Comparison of ENCODE assay signal across 24 mouse cellular contexts in the genomic region with DNA sequence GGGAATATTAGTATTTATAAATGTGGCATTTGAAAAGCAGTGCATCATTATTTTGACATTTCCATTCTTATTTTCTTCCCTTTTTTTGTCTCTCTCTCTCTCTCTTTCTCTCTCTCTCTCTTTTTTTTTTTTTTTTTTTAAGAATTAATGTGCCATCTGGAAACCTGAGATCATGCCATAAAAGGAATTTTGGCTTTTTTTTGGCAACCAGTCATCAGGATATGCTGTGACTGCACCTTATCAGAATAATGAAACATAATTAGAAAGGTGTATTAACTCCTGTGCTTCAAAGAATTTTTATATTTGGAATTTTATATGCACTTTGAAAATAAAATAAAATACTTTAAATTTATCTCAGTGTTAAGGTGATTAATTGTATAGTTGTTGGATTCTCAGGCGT. TPM values are rescaled to one million over a fixed set of nuclear protein-coding genes. Genes with fewer than 3 reads are reported as not detected.
DNase-seq lines count a peak whose midpoint lies in the region; ATAC-seq and TF ChIP-seq lines count a peak whose summit lies in the region.
"Had no signal": no experiment of that assay in that cellular context is flagged by ENCODE, and none has a peak within 500 bp of the region (broad histone marks: within the 10 kb centered on the region; RNA-seq: fewer than 3 reads in every experiment).

No protein-coding gene starts in this region.

- no peak overlapping the region for H3K4me2 ChIP-seq in hindbrain, postnatal 0 days (ENCODE audit: low read depth, low read length)
- H3K4me2 ChIP-seq: embryonic facial prominence, embryonic 12.5 days; forebrain, embryonic 13.5 days had no signal

- no peaks in the 10 kb centered on the region for H3K27me3 ChIP-seq in hindbrain, postnatal 0 days (ENCODE audit: insufficient read depth, low read length)
- no peaks in the 10 kb centered on the region for H3K27me3 ChIP-seq in hindbrain, embryonic 10.5 days (ENCODE audit: insufficient read depth, poor library complexity, severe bottlenecking)
- H3K27me3 ChIP-seq: CH12.LX; embryonic facial prominence, embryonic 12.5 days; forebrain, embryonic 13.5 days; Patski had no signal

- no peak for TF ChIP-seq POLR2A in lung, adult 2 months (IDR thresholded peaks at IDR 0.05; ENCODE audit: borderline replicate concordance, extremely low read depth, low read depth, low read length)

- no peaks in the 10 kb centered on the region for H3K4me1 ChIP-seq in hindbrain, postnatal 0 days (ENCODE audit: insufficient read depth, low read length)
- no peaks in the 10 kb centered on the region for H3K4me1 ChIP-seq in hindbrain, embryonic 10.5 days (replicated peaks)
- no peaks in the 10 kb centered on the region for H3K4me1 ChIP-seq in lung, adult 2 months (ENCODE audit: control insufficient read depth, insufficient read depth, low read length)
- H3K4me1 ChIP-seq: embryonic facial prominence, embryonic 10.5 days; embryonic facial prominence, embryonic 12.5 days had no signal

- no peak overlapping the region for H3K4me3 ChIP-seq in hindbrain, postnatal 0 days (ENCODE audit: low read length)
- no peak overlapping the region for H3K4me3 ChIP-seq in hindbrain, embryonic 10.5 days
- H3K4me3 ChIP-seq in lung, adult 2 months (replicated peaks; ENCODE audit: extremely low read depth, low read depth, low read length): no peak overlapping the region
- H3K4me3 ChIP-seq: embryonic facial prominence, embryonic 10.5 days; embryonic facial prominence, embryonic 12.5 days; forebrain, embryonic 13.5 days had no signal

- H3K27ac ChIP-seq in hindbrain, postnatal 0 days: no peak overlapping the region
- no peak overlapping the region for H3K27ac ChIP-seq in hindbrain, embryonic 10.5 days
- H3K27ac ChIP-seq: embryonic facial prominence, embryonic 10.5 days; embryonic facial prominence, embryonic 12.5 days had no signal

- no peak for TF ChIP-seq CTCF in hindbrain, postnatal 0 days (IDR thresholded peaks at IDR 0.05; ENCODE audit: low read depth)
- TF ChIP-seq CTCF in lung, adult 2 months (IDR thresholded peaks at IDR 0.05; ENCODE audit: insufficient read depth, low read length): no peak

- no peak for ATAC-seq in cerebellum, adult (ENCODE audit: insufficient number of reproducible peaks, low FRiP score, low TSS enrichment)
- ATAC-seq in hindbrain, postnatal 0 days: no peak
- ATAC-seq: activated CD4-positive, CD25-positive, alpha-beta regulatory T cell, adult 4 months; CD4-positive, CD25-positive, alpha-beta regulatory T cell, adult 4 months; forebrain, postnatal 0 days; Patski had no signal

- 79% methylated on average over 1 of the region's 1 CpGs for WGBS in hindbrain, postnatal 0 days
- WGBS in hindbrain, embryonic 10.5 days: 94% methylated on average over 1 of the region's 1 CpGs
- 93% methylated on average over 1 of the region's 1 CpGs for WGBS in lung, adult 2 months

- H3K9ac ChIP-seq in hindbrain, postnatal 0 days (replicated peaks; ENCODE audit: low read length): no peak overlapping the region
- H3K9ac ChIP-seq: embryonic facial prominence, embryonic 12.5 days; forebrain, embryonic 13.5 days; forebrain, postnatal 0 days had no signal

- no peaks in the 10 kb centered on the region for H3K9me3 ChIP-seq in hindbrain, postnatal 0 days (ENCODE audit: low read length)
- no peaks in the 10 kb centered on the region for H3K9me3 ChIP-seq in hindbrain, embryonic 10.5 days
- H3K9me3 ChIP-seq: embryonic facial prominence, embryonic 10.5 days; embryonic facial prominence, embryonic 12.5 days; forebrain, embryonic 13.5 days; G1E had no signal

- peak; percentile 75 for DNase-seq in cerebellum, adult 9-10 months
- DNase-seq in cerebellum, adult 11-12 months: no peak
- DNase-seq in cerebellum, postnatal 10 days: peak; percentile 21 to 66
- DNase-seq in hindbrain, postnatal 0 days (ENCODE audit: low spot score): peak; percentile 31
- DNase-seq in hindbrain, embryonic 10.5 days (ENCODE audit: low spot score): no peak
- peak; percentile 68 for DNase-seq in brain, adult 2 months (ENCODE audit: low read depth, low spot score)
- no peak for DNase-seq in lung, adult 2 months
- DNase-seq: adrenal gland, adult 8-10 months; adrenal gland, postnatal 14 days; adrenal gland, postnatal 36 days; B cell, adult 2 months; cerebellum, adult 11 months; cerebellum, postnatal 36 days; forebrain, postnatal 0 days had no signal

- no peaks in the 10 kb centered on the region for H3K36me3 ChIP-seq in hindbrain, postnatal 0 days (ENCODE audit: insufficient read depth, low read length)
- H3K36me3 ChIP-seq in hindbrain, embryonic 10.5 days: no peaks in the 10 kb centered on the region
- H3K36me3 ChIP-seq: embryonic facial prominence, embryonic 10.5 days; embryonic facial prominence, embryonic 12.5 days had no signal

RNA-seq across cellular contexts. Expression of a gene that starts 39.2 kb away (rescaled TPM):
- total RNA-seq in hindbrain, postnatal 0 days (2014; rRNA removed): 84.3 and 93.1 TPM in 2 replicates
- polyA plus RNA-seq in hindbrain, postnatal 0 days (2015; fragmentation: Nextera tagmentation; extraction: Ambion mirVana): 200 TPM in 2 replicates
- 239 and 256 TPM in 2 replicates for polyA plus RNA-seq in hindbrain, embryonic 10.5 days (2016; fragmentation: Nextera tagmentation; extraction: Ambion mirVana)
- polyA plus RNA-seq in lung, adult 2 months (2012; rRNA removed): 7.3 and 15.0 TPM in 2 replicates

RNA-seq across cellular contexts. Expression of a gene that starts 52.0 kb away (rescaled TPM):
- total RNA-seq in hindbrain, postnatal 0 days (2014; rRNA removed): 0.58 and 1.1 TPM in 2 replicates
- polyA plus RNA-seq in hindbrain, postnatal 0 days (2015; fragmentation: Nextera tagmentation; extraction: Ambion mirVana): 0.48 and 0.50 TPM in 2 replicates
- 0.30 TPM in 1 of 2 replicates, not detected in the other for polyA plus RNA-seq in hindbrain, embryonic 10.5 days (2016; fragmentation: Nextera tagmentation; extraction: Ambion mirVana)
- 0.07 and 0.09 TPM in 2 replicates for polyA plus RNA-seq in lung, adult 2 months (2012; rRNA removed)
- total RNA-seq: adrenal gland, adult 18-20 months; adrenal gland, postnatal 14 days; adrenal gland, postnatal 36 days had no signal
- polyA plus RNA-seq: activated CD4-positive, CD25-positive, alpha-beta regulatory T cell, adult 4 months; CD4-positive, CD25-positive, alpha-beta regulatory T cell, adult 4 months had no signal

Comparison
In these comparisons a context has a peak if more than half of its experiments do, and no peak if none do; other contexts are left out.
1. DNase-seq: peak in cerebellum, adult 9-10 months (single experiment), cerebellum, postnatal 10 days (2 of 2), hindbrain, postnatal 0 days (single experiment) and brain, adult 2 months (single experiment); none in cerebellum, adult 11-12 months (single experiment), hindbrain, embryonic 10.5 days (single experiment) and lung, adult 2 months (single experiment).
2. RNA of a gene that starts 39.2 kb away (polyA plus RNA-seq): 239 to 256 TPM in hindbrain, embryonic 10.5 days and 200 TPM in hindbrain, postnatal 0 days; 7.3 to 15.0 TPM in lung, adult 2 months; every median in the first group is over 10 times any median in the second.